Mouse (Mus musculus) heart, embryonic 11.5 days (tissue): Measurements from ENCODE around the gene Actl11. TPM values are rescaled to one million over a fixed set of nuclear protein-coding genes. Genes with fewer than 3 reads are reported as not detected.

Experiments
- ATAC-seq: fragments of 200-750 bp; cut with Nextera tagmentation; replicated peaks from 2 replicates; pipeline ENCODE4 v1.8.0; 2017; ENCODE audit warnings: moderate library complexity; ENCODE audit not compliant: insufficient number of reproducible peaks, low FRiP score, low TSS enrichment
- H3K27ac ChIP-seq: fragments of 300-500 bp; sonication (generic); 2 replicates; pipeline ENCODE4 v1.5.1; 2014; ENCODE audit warnings: mild to moderate bottlenecking, low read depth, low read length
- H3K27me3 ChIP-seq: fragments of 300-500 bp; sonication (generic); 2 replicates; pipeline ENCODE4 v1.6.1; 2014; ENCODE audit warnings: mild to moderate bottlenecking, low read length, mixed read lengths; ENCODE audit not compliant: control insufficient read depth, insufficient read depth
- H3K36me3 ChIP-seq: fragments of 300-500 bp; sonication (generic); 2 replicates; pipeline ENCODE4 v1.6.1; 2014; ENCODE audit warnings: mild to moderate bottlenecking, low read length, moderate library complexity, mixed read lengths; ENCODE audit not compliant: control insufficient read depth, insufficient read depth
- H3K4me1 ChIP-seq: fragments of 300-500 bp; sonication (generic); 2 replicates; pipeline ENCODE4 v1.6.1; 2014; ENCODE audit warnings: low read length; ENCODE audit not compliant: control insufficient read depth, insufficient read depth
- H3K4me2 ChIP-seq: fragments of 300-500 bp; sonication (generic); 2 replicates; pipeline ENCODE4 v1.6.1; 2014; ENCODE audit warnings: mild to moderate bottlenecking, moderate library complexity
- H3K4me3 ChIP-seq: fragments of 300-500 bp; sonication (generic); 2 replicates; pipeline ENCODE4 v1.5.1; 2014; ENCODE audit warnings: low read depth, low read length
- H3K9ac ChIP-seq: fragments of 300-500 bp; sonication (generic); 2 replicates; pipeline ENCODE4 v1.6.1; 2014; ENCODE audit warnings: mild to moderate bottlenecking, low read depth, low read length, moderate library complexity
- H3K9me3 ChIP-seq: fragments of 300-500 bp; sonication (generic); replicated peaks from 2 replicates; pipeline ENCODE4 v1.6.1; 2016; ENCODE audit warnings: low read length; ENCODE audit not compliant: control insufficient read depth
- WGBS: fragments of 180-500 bp; shearing (Covaris S2); extraction: QIAGEN DNeasy Blood & Tissue Kit; methylation state at CpG from one replicate; pipeline ENCODE4 v1.1.7; 2014; ENCODE audit not compliant: insufficient replicate concordance; 5-methylcytosine and 5-hydroxymethylcytosine counted together
- polyA plus RNA-seq: library from polyadenylated mRNA; unstranded; fragments of >200 nt; fragmentation: Nextera tagmentation; extraction: Ambion mirVana; gene quantifications from 2 replicates; pipeline ENCODE4 v1.2.1, GENCODE M21; 2014

The Actl11 gene
- polyA plus RNA-seq, 1 experiment from 2014 or later, result not detected

GRCm38 (mm10) chr9:107926920-107927420 lies 1.3 kb upstream of the Actl11 start:
- no peak overlapping the region for H3K4me2 ChIP-seq
- no peaks in the 10 kb centered on the region for H3K36me3 ChIP-seq
- H3K9ac ChIP-seq, result no peak overlapping the region
- no peaks in the 10 kb centered on the region for H3K9me3 ChIP-seq
- peaks cover 31% of the 10 kb centered on the region for H3K4me1 ChIP-seq
- WGBS, result 20% methylated on average over 9 of the region's 9 CpGs
- H3K27me3 ChIP-seq, result no peaks in the 10 kb centered on the region
- ATAC-seq, result no peak
- H3K27ac ChIP-seq, result peak overlapping the region; percentile 29; the same call in 1 of the 2 replicates
- no peak overlapping the region for H3K4me3 ChIP-seq

GRCm38 (mm10) chr9:107927749-107928148 lies 520 bp upstream of the Actl11 start:
- Histone ChIP-seq H3K4me1 (peaks cover 31% of the 10 kb centered on the region), H3K27me3 (no peaks in the 10 kb centered on the region), H3K4me3 (no peak overlapping the region), H3K27ac (no peak overlapping the region), H3K9me3 (no peaks in the 10 kb centered on the region), H3K36me3 (no peaks in the 10 kb centered on the region), H3K9ac (no peak overlapping the region), H3K4me2 (no peak overlapping the region)
- WGBS, result 56% methylated on average over 5 of the region's 5 CpGs
- ATAC-seq, result no peak

GRCm38 (mm10) chr9:107932221-107932620 lies 4.0 kb downstream of the Actl11 start:
- ATAC-seq, result no peak
- H3K27me3 ChIP-seq, result peaks cover 32% of the 10 kb centered on the region
- no peaks in the 10 kb centered on the region for H3K9me3 ChIP-seq
- H3K4me3 ChIP-seq, result no peak overlapping the region
- H3K27ac ChIP-seq, result no peak overlapping the region
- peaks cover 26% of the 10 kb centered on the region for H3K4me1 ChIP-seq
- WGBS, result 77% methylated on average over 4 of the region's 4 CpGs
- H3K36me3 ChIP-seq, result no peaks in the 10 kb centered on the region
- H3K9ac ChIP-seq, result no peak overlapping the region
- H3K4me2 ChIP-seq, result no peak overlapping the region

- Histone ChIP-seq H3K36me3 (no peaks in the 10 kb centered on the region), H3K4me2 (no peak overlapping the region), H3K4me3 (no peak overlapping the region), H3K9ac (no peak overlapping the region), H3K27ac (no peak overlapping the region), H3K9me3 (no peaks in the 10 kb centered on the region), H3K4me1 (peaks cover 12% of the 10 kb centered on the region), H3K27me3 (peaks cover 46% of the 10 kb centered on the region)
- 81% methylated on average over 11 of the region's 11 CpGs for WGBS
- no peak for ATAC-seq
Measured at GRCm38 (mm10) chr9:107934146-107934545, 5.9 kb downstream of the Actl11 start.

GRCm38 (mm10) chr9:107935374-107935773 lies 7.1 kb downstream of the Actl11 start, which contains the start of gene Camkv:
Gene Camkv, plus strand, starts transcription at chr9:107935674.
- H3K27me3 ChIP-seq, result peaks cover 53% of the 10 kb centered on the region
- H3K27ac ChIP-seq, result no peak within 1 kb of the TSS

GRCm38 (mm10) chr9:107935790-107936214 lies 7.5 kb downstream of the Actl11 start:
- WGBS, result under 1% methylated on average over 41 of the region's 41 CpGs
- H3K4me3 ChIP-seq, result peak overlapping the region; percentile 53
- H3K36me3 ChIP-seq, result no peaks in the 10 kb centered on the region
- peaks cover 53% of the 10 kb centered on the region for H3K27me3 ChIP-seq
- H3K9ac ChIP-seq, result peak overlapping the region; percentile 56
- peak overlapping the region; percentile 91 for H3K4me2 ChIP-seq
- H3K4me1 ChIP-seq, result peaks cover 12% of the 10 kb centered on the region
- ATAC-seq, result no peak
- H3K9me3 ChIP-seq, result no peaks in the 10 kb centered on the region
- H3K27ac ChIP-seq, result no peak overlapping the region

More at GRCm38 (mm10) chr9:107935374-107935773, 7.1 kb downstream of the Actl11 start, which contains the start of gene Camkv:
- Histone ChIP-seq H3K9ac (peak within 1 kb of the TSS; percentile 56), H3K4me1 (peaks cover 12% of the 10 kb centered on the region), H3K36me3 (no peaks in the 10 kb centered on the region), H3K9me3 (no peaks in the 10 kb centered on the region), H3K4me2 (peak within 1 kb of the TSS; percentile 91), H3K4me3 (peak within 1 kb of the TSS; percentile 53)
- ATAC-seq, result no peak
- 12% methylated on average over 3 of the region's 3 CpGs for whole genome bisulfite sequencing

GRCm38 (mm10) chr9:107936215-107936822 lies 8.1 kb downstream of the Actl11 start:
- Histone ChIP-seq H3K9me3 (no peaks in the 10 kb centered on the region), H3K4me1 (peaks cover 12% of the 10 kb centered on the region), H3K27ac (no peak overlapping the region), H3K4me3 (peak overlapping the region; percentile 53), H3K36me3 (no peaks in the 10 kb centered on the region), H3K9ac (peak overlapping the region; percentile 56), H3K27me3 (peaks cover 53% of the 10 kb centered on the region), H3K4me2 (peak overlapping the region; percentile 91)
- no peak for ATAC-seq
- 3% methylated on average over 29 of the region's 29 CpGs for WGBS

GRCm38 (mm10) chr9:107936831-107937230 lies 8.6 kb downstream of the Actl11 start:
- no peaks in the 10 kb centered on the region for H3K9me3 ChIP-seq
- H3K27me3 ChIP-seq, result peaks cover 53% of the 10 kb centered on the region
- no peak overlapping the region for H3K27ac ChIP-seq
- no peak overlapping the region for H3K9ac ChIP-seq
- H3K36me3 ChIP-seq, result no peaks in the 10 kb centered on the region
- no peak for ATAC-seq
- no peak overlapping the region; the same call in 1 of the 2 replicates for H3K4me2 ChIP-seq
- WGBS, result 16% methylated on average over 3 of the region's 3 CpGs
- H3K4me1 ChIP-seq, result peaks cover 12% of the 10 kb centered on the region
- no peak overlapping the region for H3K4me3 ChIP-seq
